Mouse (Mus musculus) brown adipose tissue, adult 24 weeks (tissue): ENCODE results near the gene Nudt4. TPM values are rescaled to one million over a fixed set of nuclear protein-coding genes. Genes with fewer than 3 reads are reported as not detected.
A peak's percentile ranks its signal among the peaks of the same experiment; 100 is the strongest.
"Not testable (repeated sequence)": the region's sequence is repeated elsewhere in the genome, so short reads cannot be mapped to it uniquely, and the experiment has no call there.

Experiments
- H3K27ac ChIP-seq: fragments of 200-500 bp; replicated peaks from 2 replicates; pipeline ENCODE4 v1.5.1; 2012; ENCODE audit warnings: low read depth, mild to moderate bottlenecking, low read length
- H3K4me1 ChIP-seq: fragments of 200-500 bp; 2 replicates; pipeline ENCODE4 v1.6.1; 2012; ENCODE audit warnings: low read length, mixed read lengths; ENCODE audit not compliant: control insufficient read depth, insufficient read depth, insufficient read length
- H3K4me3 ChIP-seq: fragments of 200-500 bp; 2 replicates; pipeline ENCODE4 v1.5.1; 2012; ENCODE audit warnings: low read depth, mild to moderate bottlenecking, low read length, moderate library complexity; ENCODE audit not compliant: insufficient read depth
- polyA plus RNA-seq: library from polyadenylated mRNA; stranded (reverse); fragments of >200 nt; gene quantifications from 2 replicates; pipeline ENCODE4 v1.2.4, GENCODE M21; 2012; ENCODE audit not compliant: missing spikeins, insufficient read depth, insufficient read length

Nudt4 gene
- polyA plus RNA-seq, 1 experiment, result 168 TPM

DNA sequence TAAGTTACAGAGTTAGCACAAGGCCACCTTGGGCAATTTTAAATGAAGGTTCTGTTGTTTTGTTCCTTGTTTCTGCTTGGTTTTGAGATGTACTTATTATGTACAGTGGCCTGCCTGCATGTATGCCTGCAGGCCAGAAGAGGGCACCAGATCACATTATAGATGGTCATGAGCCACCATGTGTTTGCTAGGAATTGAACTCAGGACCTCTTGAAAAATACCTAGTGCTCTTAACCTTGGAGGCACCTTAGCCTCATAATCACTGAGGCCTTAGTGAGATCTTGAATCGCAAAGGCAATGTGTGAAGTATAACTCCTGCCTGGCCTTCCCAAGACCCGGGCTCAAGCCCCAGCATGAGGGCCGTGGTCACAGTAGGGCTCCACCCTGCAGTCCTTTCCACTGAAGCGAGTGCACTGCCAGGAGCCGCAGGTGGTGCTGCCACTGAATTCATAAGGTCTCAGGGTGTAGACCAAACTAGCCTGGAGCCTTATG is 6.6 kb downstream of the Nudt4 start:
- Histone ChIP-seq H3K27ac (no peak overlapping the region), H3K4me3 (no peak overlapping the region), H3K4me1 (peaks cover 27% of the 10 kb centered on the region)

- Histone ChIP-seq H3K4me3 (no peak overlapping the region), H3K4me1 (peaks cover 26% of the 10 kb centered on the region), H3K27ac (no peak overlapping the region)
These were observed 8.1 kb downstream of the Nudt4 start for GRCm38 (mm10) chr10:95555866-95556265.

DNA sequence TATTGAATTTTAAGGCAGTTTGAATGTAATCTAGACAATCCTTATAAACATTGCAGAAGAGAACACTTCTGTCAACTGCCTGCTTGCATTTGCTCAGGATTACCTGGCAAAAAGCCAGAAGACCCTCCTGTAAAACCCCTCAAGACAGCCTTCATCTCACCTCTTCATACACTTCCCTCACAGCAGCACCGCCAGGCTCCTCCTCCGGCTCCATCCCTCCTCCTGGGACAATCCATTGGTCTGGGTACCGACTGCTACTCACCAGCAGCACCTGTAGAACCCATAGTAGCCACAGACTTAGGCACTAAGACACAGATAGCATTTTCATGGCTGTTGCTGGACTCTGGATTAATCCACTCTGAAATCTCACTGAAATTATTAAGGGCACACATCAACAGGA is 11.6 kb downstream of the Nudt4 start:
- H3K27ac ChIP-seq, result no peak overlapping the region
- peaks cover 14% of the 10 kb centered on the region for H3K4me1 ChIP-seq
- no peak overlapping the region for H3K4me3 ChIP-seq

GRCm38 (mm10) chr10:95551752-95552151 is 12.2 kb downstream of the Nudt4 start:
- Histone ChIP-seq H3K4me3 (no peak overlapping the region), H3K27ac (no peak overlapping the region), H3K4me1 (peaks cover 14% of the 10 kb centered on the region)

DNA sequence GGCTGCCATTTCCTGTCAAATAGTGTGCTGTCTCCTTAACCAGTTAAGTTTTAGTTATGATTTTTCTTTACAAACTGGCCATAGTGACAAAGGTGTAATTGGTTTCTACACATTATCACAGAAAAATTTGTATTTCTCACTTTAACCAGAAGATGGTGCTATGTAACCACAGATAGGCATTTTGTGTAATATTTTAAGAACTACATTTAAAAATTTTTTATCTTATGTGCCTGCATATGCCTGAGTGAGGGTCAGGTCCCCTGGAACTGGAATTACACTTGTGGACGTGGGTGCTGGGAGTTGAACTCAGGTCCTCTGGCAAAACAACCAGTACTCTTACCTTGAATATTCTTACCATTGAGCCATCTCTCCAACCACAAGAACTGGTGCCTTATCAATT is 13.4 kb downstream of the Nudt4 start:
- H3K27ac ChIP-seq, result no peak overlapping the region
- H3K4me1 ChIP-seq, result peaks cover 11% of the 10 kb centered on the region
- no peak overlapping the region for H3K4me3 ChIP-seq

- not testable (repeated sequence) for H3K4me3 ChIP-seq, H3K4me1 ChIP-seq, H3K27ac ChIP-seq
These were observed 14.9 kb downstream of the Nudt4 start for GRCm38 (mm10) chr10:95549080-95549479.

- H3K27ac ChIP-seq, result peak overlapping the region; percentile 40
- no peak overlapping the region for H3K4me3 ChIP-seq
- H3K4me1 ChIP-seq, result no peaks in the 10 kb centered on the region
These were observed 15.7 kb downstream of the Nudt4 start for GRCm38 (mm10) chr10:95548154-95548826.

- H3K4me1 ChIP-seq, result no peaks in the 10 kb centered on the region
- H3K4me3 ChIP-seq, result no peak overlapping the region
- no peak overlapping the region for H3K27ac ChIP-seq
These were observed 17.8 kb downstream of the Nudt4 start for GRCm38 (mm10) chr10:95546178-95546577.

GRCm38 (mm10) chr10:95545051-95545450 is 18.9 kb downstream of the Nudt4 start:
- no peaks in the 10 kb centered on the region for H3K4me1 ChIP-seq
- H3K27ac ChIP-seq, result no peak overlapping the region
- no peak overlapping the region for H3K4me3 ChIP-seq

DNA sequence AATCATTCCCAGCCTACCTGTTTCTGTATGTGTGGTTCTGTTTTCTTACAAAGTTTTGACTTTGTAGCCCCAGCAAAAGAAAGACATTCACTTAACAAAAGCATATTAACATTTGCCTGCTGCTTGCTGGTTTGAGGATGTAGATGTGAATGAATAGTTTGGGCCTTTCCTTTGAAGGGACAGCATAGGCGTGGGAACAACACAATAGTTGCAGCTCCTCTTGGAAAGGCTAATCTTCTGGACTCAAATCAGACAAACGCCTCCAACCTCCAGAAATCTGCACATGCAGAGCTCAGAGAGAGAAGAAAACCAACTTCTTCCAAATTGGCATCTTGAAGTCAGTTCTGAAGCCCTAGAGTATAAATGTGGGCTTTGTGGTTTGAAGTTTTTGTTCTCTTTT is 19.3 kb downstream of the Nudt4 start:
- no peak overlapping the region for H3K27ac ChIP-seq
- no peaks in the 10 kb centered on the region for H3K4me1 ChIP-seq
- H3K4me3 ChIP-seq, result no peak overlapping the region

DNA sequence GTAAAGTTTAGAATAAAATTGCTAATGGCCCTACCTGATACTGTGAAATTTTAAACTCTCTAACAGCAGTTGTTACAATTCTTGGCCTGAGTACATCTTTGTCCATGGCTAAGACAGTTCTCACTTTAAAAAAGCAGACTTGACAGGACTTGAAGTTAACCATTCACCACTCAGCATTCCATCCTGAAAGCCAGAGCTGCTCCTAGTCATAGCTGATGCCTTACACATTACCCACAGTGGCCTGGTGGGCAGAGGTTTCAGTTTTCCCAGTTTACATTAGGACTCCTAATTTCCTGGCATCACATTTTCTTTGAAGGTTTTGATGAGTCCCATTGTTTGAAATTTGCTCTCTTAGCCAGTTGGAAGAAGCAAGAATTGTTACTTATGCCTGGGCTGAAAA is 19.9 kb downstream of the Nudt4 start:
- Histone ChIP-seq H3K4me3 (no peak overlapping the region), H3K4me1 (no peaks in the 10 kb centered on the region), H3K27ac (no peak overlapping the region; the same call in 1 of the 2 replicates)

GRCm38 (mm10) chr10:95543377-95543776 is 20.6 kb downstream of the Nudt4 start:
- Histone ChIP-seq H3K4me1 (no peaks in the 10 kb centered on the region), H3K27ac (no peak overlapping the region), H3K4me3 (no peak overlapping the region)

DNA sequence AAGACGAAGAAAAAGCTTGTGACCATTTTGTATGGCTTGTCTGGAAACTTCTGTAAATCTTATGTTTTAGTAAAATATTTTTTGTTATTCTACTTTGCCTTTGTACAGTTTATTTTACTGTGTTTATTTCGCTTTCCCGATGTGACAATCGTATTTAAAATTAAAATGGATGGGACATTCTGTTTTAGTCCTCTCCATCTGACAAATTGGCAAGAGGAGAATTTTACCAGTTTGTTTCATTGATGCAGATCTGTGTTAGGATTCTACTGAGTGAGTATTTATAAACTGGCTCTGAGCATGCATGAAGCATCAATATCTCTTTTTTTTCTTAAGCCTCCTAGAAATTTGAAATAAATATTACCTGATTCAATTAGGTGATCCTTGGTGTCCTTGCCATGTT is 21.0 kb downstream of the Nudt4 start:
- Histone ChIP-seq H3K4me1 (no peaks in the 10 kb centered on the region), H3K27ac (no peak overlapping the region)

DNA sequence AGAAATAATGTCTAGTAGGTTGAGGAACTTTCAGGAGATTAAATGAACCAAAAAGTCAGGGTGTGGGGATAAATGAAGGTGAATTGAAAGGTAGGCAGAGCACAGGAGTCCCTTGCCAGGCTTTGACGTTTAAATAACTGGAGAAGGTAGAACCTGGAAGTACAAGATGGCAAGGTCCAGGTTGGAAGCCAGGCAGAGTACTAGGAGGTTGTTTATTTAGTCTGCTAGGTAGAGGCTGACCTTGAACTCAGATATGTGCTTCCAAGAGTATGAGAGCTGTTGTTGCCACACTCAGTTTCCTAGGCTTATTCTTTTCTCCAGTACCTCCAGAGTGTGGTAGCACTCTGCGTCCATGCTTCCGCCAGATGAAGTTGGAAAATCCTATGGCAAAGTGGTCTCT is 24.1 kb downstream of the Nudt4 start:
- Histone ChIP-seq H3K4me3 (no peak overlapping the region), H3K4me1 (no peaks in the 10 kb centered on the region), H3K27ac (no peak overlapping the region)

More for the DNA sequence above, 21.0 kb downstream of the Nudt4 start:
- H3K4me3 ChIP-seq, result no peak overlapping the region

- H3K4me3 ChIP-seq, result no peak overlapping the region
- H3K27ac ChIP-seq, result no peak overlapping the region
- no peaks in the 10 kb centered on the region for H3K4me1 ChIP-seq
These were observed 24.7 kb downstream of the Nudt4 start for GRCm38 (mm10) chr10:95539260-95539659.

- H3K4me1 ChIP-seq, result peaks cover 3% of the 10 kb centered on the region
- no peak overlapping the region for H3K27ac ChIP-seq
- H3K4me3 ChIP-seq, result no peak overlapping the region
These were observed 27.8 kb downstream of the Nudt4 start for GRCm38 (mm10) chr10:95536222-95536541.
